Mouse (Mus musculus): ENCODE measurements around the gene Fut1. TPM values are rescaled to one million over a fixed set of nuclear protein-coding genes. Genes with fewer than 3 reads are reported as not detected.

Fut1 gene
- polyA plus RNA-seq, 1 experiment from 2014 or later = not detected

- no peak for ATAC-seq (replicated peaks)
- Histone ChIP-seq H3K9me3 (no peaks in the 10 kb centered on the region), H3K27ac (replicated peaks) (peak overlapping the region; percentile 40; the same call in 1 of the 2 replicates), H3K4me1 (peaks cover 4% of the 10 kb centered on the region), H3K4me3 (no peak overlapping the region), H3K9ac (replicated peaks) (0 out of 2 replicates have a peak overlapping the region, but pooled peaks have one; percentile 16), H3K4me2 (replicated peaks) (peak overlapping the region; percentile 42), H3K27me3 (no peaks in the 10 kb centered on the region), H3K36me3 (peaks cover 5% of the 10 kb centered on the region; the same call in 1 of the 2 replicates)
- WGBS = 96% methylated on average over 5 of the region's 5 CpGs
Observed at GRCm38 (mm10) chr7:45589898-45590297, 27.2 kb upstream of the Fut1 start.

GRCm38 (mm10) chr7:45590874-45591273, 26.2 kb upstream of the Fut1 start:
- no peak overlapping the region for H3K27ac ChIP-seq (replicated peaks)
- 66% methylated on average over 3 of the region's 3 CpGs for WGBS
- H3K4me1 ChIP-seq = peaks cover 4% of the 10 kb centered on the region
- H3K9ac ChIP-seq (replicated peaks) = no peak overlapping the region
- H3K27me3 ChIP-seq = no peaks in the 10 kb centered on the region
- H3K4me3 ChIP-seq = no peak overlapping the region
- no peaks in the 10 kb centered on the region; the same call in 1 of the 2 replicates for H3K36me3 ChIP-seq
- H3K4me2 ChIP-seq (replicated peaks) = no peak overlapping the region
- no peaks in the 10 kb centered on the region for H3K9me3 ChIP-seq
- no peak for ATAC-seq (replicated peaks)

GRCm38 (mm10) chr7:45591880-45592279, 25.2 kb upstream of the Fut1 start:
- H3K9ac ChIP-seq (replicated peaks) = no peak overlapping the region
- H3K27ac ChIP-seq (replicated peaks) = no peak overlapping the region
- H3K27me3 ChIP-seq = no peaks in the 10 kb centered on the region
- WGBS = 75% methylated on average over 7 of the region's 7 CpGs
- H3K4me2 ChIP-seq (replicated peaks) = no peak overlapping the region
- no peak overlapping the region for H3K4me3 ChIP-seq
- H3K36me3 ChIP-seq = no peaks in the 10 kb centered on the region
- no peak for ATAC-seq (replicated peaks)
- H3K4me1 ChIP-seq = peaks cover 4% of the 10 kb centered on the region
- H3K9me3 ChIP-seq = no peaks in the 10 kb centered on the region

DNA sequence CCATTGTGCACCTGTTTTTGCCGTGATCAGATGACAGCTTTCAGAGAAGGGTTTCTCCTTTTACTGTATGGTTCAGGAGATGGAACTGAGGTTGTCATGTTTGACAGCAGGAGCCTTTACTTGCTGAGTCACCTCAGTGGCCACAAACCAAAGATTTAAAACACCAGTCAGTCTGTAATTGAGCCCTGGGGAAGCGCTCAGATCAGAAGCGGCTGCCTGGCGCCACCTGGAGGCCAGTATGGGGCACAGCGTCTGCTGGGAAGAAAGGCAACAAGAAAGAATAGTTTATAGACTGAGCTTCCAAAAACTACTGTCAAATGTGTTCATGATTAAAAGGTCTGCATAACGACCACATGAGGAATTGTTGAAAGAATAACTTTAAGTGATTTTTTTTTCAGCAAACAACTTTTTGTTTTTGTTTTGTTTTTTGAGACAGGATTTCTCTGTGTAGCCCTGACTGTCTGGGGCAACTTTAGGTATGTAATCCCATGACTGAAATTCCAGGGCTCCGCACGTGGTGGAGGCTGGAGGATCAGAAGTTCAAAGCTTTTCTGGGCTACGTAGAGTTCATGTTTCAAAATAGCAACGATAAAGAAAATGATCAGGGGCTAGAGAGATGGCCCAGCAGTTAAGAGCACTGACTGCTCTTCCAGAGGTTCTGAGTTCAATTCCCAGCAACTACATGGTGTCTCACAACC, 23.8 kb upstream of the Fut1 start:
- H3K4me3 ChIP-seq = no peak overlapping the region
- H3K27ac ChIP-seq (replicated peaks) = no peak overlapping the region
- WGBS = 25% methylated on average over 10 of the region's 10 CpGs
- H3K4me1 ChIP-seq = peaks cover 4% of the 10 kb centered on the region
- ATAC-seq (replicated peaks) = no peak
- no peaks in the 10 kb centered on the region for H3K36me3 ChIP-seq
- H3K9me3 ChIP-seq = no peaks in the 10 kb centered on the region
- H3K27me3 ChIP-seq = no peaks in the 10 kb centered on the region
- no peak overlapping the region for H3K4me2 ChIP-seq (replicated peaks)
- no peak overlapping the region for H3K9ac ChIP-seq (replicated peaks)

DNA sequence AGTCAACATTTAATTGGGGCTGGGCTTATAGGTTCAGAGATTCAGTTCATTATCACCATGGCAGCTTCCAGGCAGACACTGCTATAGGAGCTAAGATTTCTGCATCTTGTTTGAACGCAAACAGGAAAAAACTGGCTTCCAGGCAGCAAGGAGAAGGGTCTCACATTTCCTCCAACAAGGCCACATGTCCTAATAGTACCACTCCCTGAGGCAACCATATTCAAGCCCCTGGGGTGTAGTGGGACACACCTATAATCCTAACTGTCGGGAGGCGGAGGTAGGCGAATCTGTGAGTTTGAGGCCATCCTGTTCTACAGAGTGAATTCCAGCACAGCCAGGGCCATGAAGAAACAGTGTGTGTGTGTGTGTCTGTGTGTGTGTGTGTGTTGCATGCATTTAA, 21.9 kb upstream of the Fut1 start:
- no peak overlapping the region for H3K27ac ChIP-seq (replicated peaks)
- H3K4me1 ChIP-seq = no peaks in the 10 kb centered on the region
- ATAC-seq (replicated peaks) = no peak
- no peak overlapping the region for H3K4me3 ChIP-seq
- no peaks in the 10 kb centered on the region for H3K27me3 ChIP-seq
- no peaks in the 10 kb centered on the region for H3K36me3 ChIP-seq
- H3K9me3 ChIP-seq = no peaks in the 10 kb centered on the region
- H3K9ac ChIP-seq (replicated peaks) = no peak overlapping the region
- WGBS = 79% methylated on average over 4 of the region's 4 CpGs
- H3K4me2 ChIP-seq (replicated peaks) = no peak overlapping the region

- H3K36me3 ChIP-seq = no peaks in the 10 kb centered on the region
- no peak for ATAC-seq (replicated peaks)
- no peaks in the 10 kb centered on the region for H3K27me3 ChIP-seq
- H3K4me2 ChIP-seq (replicated peaks) = no peak overlapping the region
- no peaks in the 10 kb centered on the region for H3K9me3 ChIP-seq
- no peaks in the 10 kb centered on the region for H3K4me1 ChIP-seq
- H3K4me3 ChIP-seq = no peak overlapping the region
- H3K27ac ChIP-seq (replicated peaks) = no peak overlapping the region
- H3K9ac ChIP-seq (replicated peaks) = no peak overlapping the region
- 82% methylated on average over 1 of the region's 1 CpGs for WGBS
Observed at GRCm38 (mm10) chr7:45596107-45596506, 21.0 kb upstream of the Fut1 start.

DNA sequence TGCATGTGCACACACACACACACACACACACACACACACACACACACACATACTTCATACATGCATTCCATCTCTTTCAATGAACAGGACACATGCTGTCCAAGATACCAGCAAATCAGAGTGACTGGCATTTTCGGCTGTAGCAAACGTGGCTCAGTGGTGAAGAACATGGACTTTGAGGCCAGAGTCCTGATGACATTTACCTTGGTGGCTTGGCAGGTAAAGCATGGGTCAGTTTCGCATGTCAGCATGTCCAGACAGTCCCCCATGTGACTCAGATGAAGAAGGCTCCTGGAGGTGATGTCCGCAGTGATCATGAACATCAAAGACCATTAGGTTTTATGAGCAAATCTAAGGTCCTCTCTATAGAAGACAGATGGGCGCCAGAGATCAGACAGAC, 20.1 kb upstream of the Fut1 start:
- 91% methylated on average over 5 of the region's 5 CpGs for WGBS
- no peaks in the 10 kb centered on the region for H3K4me1 ChIP-seq
- no peak for ATAC-seq (replicated peaks)
- H3K27me3 ChIP-seq = no peaks in the 10 kb centered on the region
- no peaks in the 10 kb centered on the region for H3K9me3 ChIP-seq
- H3K4me2 ChIP-seq (replicated peaks) = no peak overlapping the region
- no peak overlapping the region for H3K9ac ChIP-seq (replicated peaks)
- no peak overlapping the region for H3K4me3 ChIP-seq
- H3K36me3 ChIP-seq = no peaks in the 10 kb centered on the region
- no peak overlapping the region for H3K27ac ChIP-seq (replicated peaks)

DNA sequence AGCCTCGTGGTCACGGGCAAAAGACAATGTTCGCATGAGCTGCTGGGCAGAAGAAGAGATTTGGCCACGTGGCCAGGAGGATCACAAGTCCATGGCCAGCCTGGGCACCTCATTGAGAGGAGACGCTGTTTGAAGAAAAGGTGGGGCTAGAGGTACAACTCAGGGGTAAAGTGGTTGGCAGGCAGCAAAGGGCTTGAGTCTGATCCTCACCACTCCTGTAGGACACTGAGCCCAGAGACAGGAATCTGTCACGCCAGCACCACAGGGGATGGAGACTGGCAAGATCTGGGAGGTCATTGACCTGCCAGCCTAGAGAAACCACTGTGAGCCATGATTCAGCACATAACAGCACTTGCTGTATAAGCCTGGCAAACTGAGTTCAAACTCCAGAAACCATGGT, 19.6 kb upstream of the Fut1 start:
- ATAC-seq (replicated peaks) = no peak
- Histone ChIP-seq H3K36me3 (no peaks in the 10 kb centered on the region), H3K4me3 (no peak overlapping the region), H3K27me3 (no peaks in the 10 kb centered on the region), H3K27ac (replicated peaks) (no peak overlapping the region), H3K4me2 (replicated peaks) (no peak overlapping the region), H3K9ac (replicated peaks) (no peak overlapping the region), H3K4me1 (no peaks in the 10 kb centered on the region), H3K9me3 (no peaks in the 10 kb centered on the region)
- WGBS = 88% methylated on average over 6 of the region's 6 CpGs

DNA sequence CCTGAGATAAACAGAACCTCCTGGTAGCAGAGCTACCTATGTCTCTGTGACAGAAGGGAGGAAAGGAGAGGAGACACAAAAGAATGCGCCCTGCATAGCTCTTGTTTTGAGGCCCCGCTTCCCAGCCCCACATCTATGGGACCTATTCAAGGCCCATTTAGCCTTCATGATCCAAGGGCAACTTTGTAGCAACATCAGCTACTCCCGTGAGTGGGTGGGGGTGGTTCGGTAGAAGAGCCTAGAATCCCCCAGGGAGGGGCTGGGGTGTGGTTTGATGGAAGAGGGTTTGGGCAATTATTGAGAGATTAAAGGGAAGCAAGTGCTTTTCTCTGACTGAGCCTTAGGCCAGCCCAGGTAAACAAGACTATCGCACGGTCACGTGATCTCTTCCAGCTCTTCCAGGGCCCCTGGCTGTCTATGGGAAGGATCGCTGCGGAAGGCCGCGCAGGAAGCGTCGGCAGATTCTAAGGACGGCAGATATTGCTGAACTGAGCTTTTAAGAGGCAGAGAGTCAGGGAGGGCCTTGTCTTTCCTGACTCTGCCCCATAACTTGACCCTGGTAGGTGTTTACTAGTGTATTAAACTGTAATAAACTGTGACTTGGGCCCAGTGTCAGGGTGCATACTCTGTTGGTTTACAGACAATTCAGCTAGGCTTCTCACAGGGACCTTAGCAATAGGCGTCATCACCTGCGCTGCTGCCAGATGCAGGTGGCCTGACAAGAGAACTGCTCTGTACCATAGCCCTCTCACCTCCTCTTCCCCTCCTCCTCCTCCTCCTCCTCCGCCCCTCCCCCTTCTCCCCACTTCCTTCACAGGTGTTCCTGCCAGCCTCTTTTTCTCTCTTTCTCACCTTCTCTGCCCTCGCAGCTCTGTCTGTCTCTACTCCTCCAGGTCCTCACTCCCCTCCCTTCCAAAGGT, 17.9 kb upstream of the Fut1 start:
- Histone ChIP-seq H3K4me1 (no peaks in the 10 kb centered on the region), H3K36me3 (no peaks in the 10 kb centered on the region), H3K4me3 (no peak overlapping the region), H3K27ac (replicated peaks) (no peak overlapping the region), H3K9me3 (no peaks in the 10 kb centered on the region), H3K27me3 (no peaks in the 10 kb centered on the region), H3K4me2 (replicated peaks) (no peak overlapping the region), H3K9ac (replicated peaks) (no peak overlapping the region)
- 48% methylated on average over 18 of the region's 18 CpGs for WGBS
- ATAC-seq (replicated peaks) = no peak

GRCm38 (mm10) chr7:45605704-45606289, 11.3 kb upstream of the Fut1 start:
- Histone ChIP-seq H3K9me3 (no peaks in the 10 kb centered on the region), H3K36me3 (no peaks in the 10 kb centered on the region), H3K27me3 (no peaks in the 10 kb centered on the region), H3K27ac (replicated peaks) (no peak overlapping the region), H3K9ac (replicated peaks) (no peak overlapping the region), H3K4me2 (replicated peaks) (no peak overlapping the region), H3K4me1 (no peaks in the 10 kb centered on the region), H3K4me3 (no peak overlapping the region)
- ATAC-seq (replicated peaks) = no peak
- WGBS = 82% methylated on average over 9 of the region's 9 CpGs

DNA sequence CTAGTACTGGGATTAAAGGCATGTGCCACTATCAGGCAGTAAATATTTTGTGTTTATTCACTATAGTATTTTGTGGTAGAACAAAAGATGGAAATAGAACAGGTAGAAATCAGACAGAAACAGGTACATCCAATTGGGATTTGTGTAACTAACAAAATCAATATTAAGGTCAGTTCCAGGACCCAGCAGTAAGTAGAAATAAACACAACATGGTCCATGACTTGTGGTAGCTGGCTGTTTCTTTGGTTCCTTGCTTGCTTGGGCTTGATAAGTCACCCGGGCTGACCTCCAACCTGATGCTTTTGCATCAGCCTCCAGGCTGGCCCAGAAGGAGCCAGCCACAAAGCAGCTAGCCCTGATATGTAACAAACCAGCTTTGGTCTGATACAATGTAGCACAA, 7.6 kb upstream of the Fut1 start:
- ATAC-seq (replicated peaks) = no peak
- H3K9ac ChIP-seq (replicated peaks) = no peak overlapping the region
- H3K4me3 ChIP-seq = no peak overlapping the region
- no peaks in the 10 kb centered on the region for H3K27me3 ChIP-seq
- H3K36me3 ChIP-seq = no peaks in the 10 kb centered on the region
- no peaks in the 10 kb centered on the region for H3K9me3 ChIP-seq
- no peaks in the 10 kb centered on the region for H3K4me1 ChIP-seq
- H3K4me2 ChIP-seq (replicated peaks) = no peak overlapping the region
- WGBS = 73% methylated on average over 1 of the region's 1 CpGs
- no peak overlapping the region for H3K27ac ChIP-seq (replicated peaks)

DNA sequence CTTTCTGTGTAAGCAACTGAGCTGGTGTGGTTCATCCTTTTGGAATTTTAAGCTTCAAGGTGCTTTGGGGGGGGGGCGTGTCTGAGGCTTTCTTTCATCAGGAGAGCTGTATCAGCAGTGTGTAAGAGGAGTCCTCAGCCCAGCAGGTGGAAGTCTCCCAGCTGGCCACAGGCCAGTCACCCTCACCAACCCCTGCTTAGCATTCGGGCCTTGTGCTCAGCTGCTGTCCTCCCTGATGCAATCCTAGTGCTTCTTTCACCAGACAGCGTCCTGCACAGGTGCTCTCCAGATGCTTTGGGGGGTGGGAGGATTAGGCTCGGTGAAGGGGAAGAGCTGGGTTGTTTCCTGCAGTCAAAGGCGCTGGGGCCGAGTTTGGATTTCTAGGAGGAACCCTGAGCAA, 812 bp upstream of the Fut1 start:
- H3K9ac ChIP-seq (replicated peaks) = no peak overlapping the region
- H3K4me1 ChIP-seq = no peaks in the 10 kb centered on the region
- no peak for ATAC-seq (replicated peaks)
- H3K4me3 ChIP-seq = no peak overlapping the region
- H3K9me3 ChIP-seq = no peaks in the 10 kb centered on the region
- H3K36me3 ChIP-seq = no peaks in the 10 kb centered on the region
- H3K27me3 ChIP-seq = peaks cover 27% of the 10 kb centered on the region
- no peak overlapping the region for H3K27ac ChIP-seq (replicated peaks)
- no peak overlapping the region for H3K4me2 ChIP-seq (replicated peaks)
- WGBS = 26% methylated on average over 6 of the region's 6 CpGs
